ENCODE assay signal across 32 mouse cellular contexts in genomic region chr16:36921067-36921613, GRCm38 (mm10). TPM values are rescaled to one million over a fixed set of nuclear protein-coding genes. Genes with fewer than 3 reads are reported as not detected.
"Had no signal": no experiment of that assay in that cellular context is flagged by ENCODE, and none has a peak within 500 bp of the region (broad histone marks: within the 10 kb centered on the region; RNA-seq: fewer than 3 reads in every experiment).

No protein-coding gene starts in this region.

- H3K27me3 ChIP-seq: heart, embryonic 13.5 days; heart, embryonic 15.5 days; hindbrain, embryonic 12.5 days; hindbrain, embryonic 13.5 days; hindbrain, embryonic 15.5 days; intestine, embryonic 15.5 days; kidney, embryonic 15.5 days had no signal

- H3K27ac ChIP-seq: heart, embryonic 13.5 days; heart, embryonic 15.5 days; hindbrain, embryonic 10.5 days; hindbrain, embryonic 12.5 days; hindbrain, embryonic 13.5 days; hindbrain, embryonic 14.5 days; hindbrain, embryonic 15.5 days; hindbrain, postnatal 0 days; intestine, embryonic 15.5 days; kidney, embryonic 15.5 days; kidney, postnatal 0 days; left cerebral cortex, adult 2 months had no signal

- H3K9ac ChIP-seq: heart, embryonic 13.5 days; heart, embryonic 15.5 days; hindbrain, embryonic 12.5 days; hindbrain, embryonic 13.5 days; hindbrain, embryonic 14.5 days; hindbrain, embryonic 15.5 days; intestine, embryonic 15.5 days; kidney, embryonic 15.5 days had no signal

- DNase-seq: heart, postnatal 14 days; heart, postnatal 36 days; heart, postnatal 4 days; kidney, adult 11 months; kidney, adult 18-20 months; kidney, adult 2 months; kidney, adult 8-10 months; kidney, adult 9 months; kidney, postnatal 10 days; kidney, postnatal 14 days; kidney, postnatal 25 days; kidney, postnatal 36 days; kidney, postnatal 4 days; layer of hippocampus, adult 9-11 months; layer of hippocampus, postnatal 36 days had no signal

- H3K4me2 ChIP-seq: heart, embryonic 11.5 days; heart, embryonic 13.5 days; heart, embryonic 15.5 days; hindbrain, embryonic 12.5 days; hindbrain, embryonic 13.5 days; hindbrain, embryonic 14.5 days; hindbrain, embryonic 15.5 days; intestine, embryonic 15.5 days; kidney, embryonic 15.5 days had no signal

- H3K4me3 ChIP-seq: heart, embryonic 13.5 days; heart, embryonic 15.5 days; hindbrain, embryonic 10.5 days; hindbrain, embryonic 12.5 days; hindbrain, embryonic 13.5 days; hindbrain, embryonic 15.5 days; intestine, embryonic 15.5 days; kidney, embryonic 15.5 days; left cerebral cortex, adult 2 months had no signal

- ATAC-seq: hindbrain, embryonic 16.5 days; hindbrain, postnatal 0 days; intestine, embryonic 15.5 days; intestine, embryonic 16.5 days; intestine, postnatal 0 days had no signal

- H3K4me1 ChIP-seq: heart, embryonic 13.5 days; heart, embryonic 15.5 days; hindbrain, embryonic 10.5 days; hindbrain, embryonic 12.5 days; hindbrain, embryonic 13.5 days; hindbrain, embryonic 15.5 days; intestine, embryonic 15.5 days; kidney, embryonic 15.5 days had no signal

- H3K9me3 ChIP-seq: heart, embryonic 13.5 days; heart, embryonic 15.5 days; hindbrain, embryonic 10.5 days; hindbrain, embryonic 12.5 days; hindbrain, embryonic 13.5 days; hindbrain, embryonic 15.5 days; intestine, embryonic 15.5 days; kidney, embryonic 15.5 days had no signal

RNA-seq across cellular contexts. Expression of gene Eaf2, which starts 46.3 kb away (rescaled TPM):
- total RNA-seq: hematopoietic stem cell, adult 5-6 weeks had no signal
